Mouse (Mus musculus) testis, adult 2 months (tissue): ENCODE data around the gene Cfap44.

Experiments
- CTCF ChIP-seq: fragments of 200-500 bp; IDR thresholded peaks from 2 replicates; pipeline ENCODE4 v1.5.1; 2012; ENCODE audit warnings: low read depth, mild to moderate bottlenecking, inconsistent platforms, low read length, moderate library complexity; ENCODE audit not compliant: control insufficient read depth, insufficient read depth, insufficient replicate concordance
- POLR2A ChIP-seq: fragments of 200-500 bp; IDR thresholded peaks from 2 replicates; pipeline ENCODE4 v1.6.1; 2012; ENCODE audit warnings: low read depth, mild to moderate bottlenecking, inconsistent platforms, low read length, moderate library complexity; ENCODE audit not compliant: control insufficient read depth

DNA sequence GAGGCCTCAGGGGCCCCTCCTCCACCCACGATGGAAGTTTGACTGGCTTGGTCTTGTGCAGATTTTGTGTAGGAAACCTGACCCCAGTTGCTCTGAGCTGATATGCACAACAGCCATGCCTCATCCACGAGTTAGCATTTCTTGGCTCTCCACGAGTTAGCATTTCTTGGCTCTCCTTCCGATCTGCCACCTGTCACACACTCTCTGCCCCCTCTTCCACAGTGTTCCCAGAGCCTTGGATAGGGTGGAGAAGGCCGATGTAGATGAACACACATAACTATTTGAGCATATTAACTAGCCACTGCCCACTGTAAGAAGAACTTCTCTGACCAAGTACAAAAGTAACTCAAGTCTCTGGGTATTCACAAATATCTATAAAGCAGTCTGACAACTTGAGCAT is 33.9 kb downstream of the Cfap44 start:
- TF ChIP-seq CTCF (no peak), POLR2A (no peak)
